Mouse (Mus musculus): Measurements from ENCODE around the gene Zfp62. TPM values are rescaled to one million over a fixed set of nuclear protein-coding genes. Genes with fewer than 3 reads are reported as not detected.
A peak's percentile ranks its signal among the peaks of the same experiment; 100 is the strongest.

The Zfp62 gene
- total and polyA plus RNA-seq, 3 experiments: 16.7 to 132 (median 31.8) TPM

DNA sequence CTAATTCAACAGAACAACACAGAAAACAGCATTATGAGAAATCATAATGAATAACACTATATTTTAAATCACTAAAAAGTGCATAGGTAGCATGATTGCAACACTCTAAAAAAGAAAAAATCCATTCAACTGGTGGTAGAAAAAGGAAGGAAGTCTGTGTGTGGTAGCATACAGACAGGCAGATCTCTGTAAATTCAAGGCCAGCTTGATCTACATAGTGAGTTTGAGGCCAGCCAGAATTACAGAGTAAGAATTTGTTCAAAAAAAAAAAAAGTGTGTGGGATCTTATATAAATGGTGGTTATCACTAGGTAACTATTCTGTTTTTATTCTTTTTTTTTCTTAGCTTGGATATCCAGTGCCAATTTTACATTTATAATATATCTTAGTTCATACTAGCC lies 1.9 kb upstream of the Zfp62 start:
- 0 out of 2 replicates have a peak, but pooled peaks have one; percentile 25 for TF ChIP-seq TBP (IDR thresholded peaks at IDR 0.05; ENCODE audit: low read depth, low read length)
- no peak for TF ChIP-seq POLR2A (IDR thresholded peaks at IDR 0.05; ENCODE audit: control insufficient read depth in 1 of 2, insufficient read depth in 1 of 2, low read depth in 1 of 2, low read length in 2 of 2, poor library complexity in 1 of 2)
- no peak for TF ChIP-seq KAT2A (conservative IDR thresholded peaks at IDR 0.05; ENCODE audit: low read depth, low read length)
- TF ChIP-seq USF2 (IDR thresholded peaks at IDR 0.05; ENCODE audit: borderline replicate concordance in 1 of 2, insufficient read depth in 1 of 2, low read depth in 1 of 2, low read length in 2 of 2): 0 out of 4 replicates have a peak, but pooled peaks of 1 of the 2 experiments have one; percentile 13
- TF ChIP-seq ZNF384 (IDR thresholded peaks at IDR 0.05; ENCODE audit: low read depth, low read length): peak; percentile 56; the same call in 1 of the 2 replicates
- H3K4me3 ChIP-seq (ENCODE audit: control insufficient read depth in 1 of 2, insufficient read depth in 1 of 2, low read depth in 2 of 2, low read length in 2 of 2): no peak overlapping the region
- no peak overlapping the region for H3K27ac ChIP-seq (ENCODE audit: control insufficient read depth, low read depth, low read length)
- peaks cover 10 to 24% of the 10 kb centered on the region in 2 experiments for H3K4me1 ChIP-seq (ENCODE audit: control insufficient read depth in 1 of 2, insufficient read depth in 2 of 2, low read length in 2 of 2)
- DNase-seq (ENCODE audit: low read depth, low spot score): peak; percentile 54
- H3K9ac ChIP-seq (ENCODE audit: control insufficient read depth, low read depth, low read length, poor library complexity, severe bottlenecking): no peak overlapping the region
- H3K27me3 ChIP-seq (ENCODE audit: control insufficient read depth in 1 of 2, insufficient read depth in 2 of 2, low read length in 2 of 2): no peaks in the 10 kb centered on the region
- H3K9me3 ChIP-seq (replicated peaks; ENCODE audit: insufficient read depth, low read length): no peaks in the 10 kb centered on the region
- peaks cover 31% of the 10 kb centered on the region for H3K79me2 ChIP-seq (ENCODE audit: control insufficient read depth, insufficient read depth, low read length, poor library complexity)
- peaks cover 0 to 26% of the 10 kb centered on the region in 2 experiments; a peak in 3 of 4 replicates for H3K36me3 ChIP-seq (ENCODE audit: control insufficient read depth in 1 of 2, insufficient read depth in 2 of 2, low read length in 2 of 2)

DNA sequence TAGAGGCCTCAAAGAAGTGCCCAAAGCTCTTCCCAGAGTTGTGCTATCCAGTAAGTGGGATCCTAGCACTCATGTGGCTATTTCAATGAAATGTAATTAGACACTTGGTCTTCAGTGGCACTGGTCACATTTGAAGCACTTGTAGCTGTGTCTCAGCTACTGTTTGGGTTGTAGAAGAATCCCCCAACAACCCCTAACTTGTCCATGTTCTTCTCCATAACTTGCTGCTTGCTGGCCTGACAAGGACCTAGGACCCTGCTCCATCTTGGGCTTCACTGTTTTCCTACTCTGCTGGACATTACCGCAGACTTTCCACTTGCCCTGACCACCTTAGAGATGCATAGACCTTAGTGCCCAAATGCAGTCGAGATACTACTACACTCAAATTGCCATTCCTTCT lies 1.0 kb upstream of the Zfp62 start:
- H3K27ac ChIP-seq (ENCODE audit: control insufficient read depth, low read depth, low read length): peak overlapping the region; percentile 94
- no peaks in the 10 kb centered on the region for H3K27me3 ChIP-seq (ENCODE audit: control insufficient read depth in 1 of 2, insufficient read depth in 2 of 2, low read length in 2 of 2)
- peak overlapping the region; percentile 93 for H3K9ac ChIP-seq (ENCODE audit: control insufficient read depth, low read depth, low read length, poor library complexity, severe bottlenecking)

DNA sequence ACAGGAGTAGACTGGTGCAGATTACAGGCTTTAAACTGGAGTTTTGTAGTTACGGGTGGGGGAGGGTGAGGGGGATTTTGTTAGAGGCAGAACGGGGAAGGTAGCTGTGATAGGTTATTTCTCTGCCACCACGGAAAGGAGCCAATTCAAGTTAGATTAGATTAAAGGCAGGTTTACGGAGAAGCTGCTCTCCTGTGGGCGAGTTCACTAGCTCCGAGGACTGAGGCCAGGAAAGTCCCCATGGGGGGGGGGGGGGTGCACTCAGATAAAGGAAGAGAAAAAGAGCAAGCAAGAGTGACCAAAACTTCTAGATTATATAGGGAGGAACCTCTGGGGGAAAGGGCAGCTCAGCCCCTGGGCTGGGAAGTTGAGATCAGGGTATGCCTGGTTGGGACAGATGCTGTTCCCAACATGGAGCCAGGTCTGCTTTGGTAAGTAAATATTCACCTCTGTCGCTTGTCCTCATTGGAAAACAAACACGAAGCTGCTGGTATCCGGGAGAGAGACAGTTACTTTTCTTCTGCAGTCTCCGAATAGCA lies 500 bp upstream of the Zfp62 start:
- peak; percentile 89 for DNase-seq (ENCODE audit: low read depth, low spot score)
- H3K4me1 ChIP-seq (ENCODE audit: control insufficient read depth in 1 of 2, insufficient read depth in 2 of 2, low read length in 2 of 2): peaks cover 16 to 38% of the 10 kb centered on the region in 2 experiments
- H3K36me3 ChIP-seq (ENCODE audit: control insufficient read depth in 1 of 2, insufficient read depth in 2 of 2, low read length in 2 of 2): peaks cover 2 to 40% of the 10 kb centered on the region in 2 experiments; a peak in 3 of 4 replicates
- TF ChIP-seq HCFC1 (IDR thresholded peaks at IDR 0.05; ENCODE audit: low read depth, low read length): peak; percentile 59; the same call in 1 of the 2 replicates
- no peak for TF ChIP-seq MYC (IDR thresholded peaks at IDR 0.05; ENCODE audit: low read depth, low read length)
- 0 out of 2 replicates have a peak, but pooled peaks have one; percentile 30 for TF ChIP-seq SMC3 (IDR thresholded peaks at IDR 0.05; ENCODE audit: low read depth, low read length)
- TF ChIP-seq SIN3A (IDR thresholded peaks at IDR 0.05; ENCODE audit: low read length): peak; percentile 81
- peak; percentile 77 for TF ChIP-seq TBP (IDR thresholded peaks at IDR 0.05; ENCODE audit: low read depth, low read length)
- TF ChIP-seq JUND (IDR thresholded peaks at IDR 0.05; ENCODE audit: low read depth, low read length): no peak
- peak; percentile 48; the same call in 1 of the 2 replicates for TF ChIP-seq E2F4 (IDR thresholded peaks at IDR 0.05; ENCODE audit: borderline replicate concordance, low read depth, low read length)
- TF ChIP-seq MAFK (IDR thresholded peaks at IDR 0.05; ENCODE audit: borderline replicate concordance, low read depth, low read length): peak; percentile 54; the same call in 1 of the 2 replicates
- no peak; the same call in 1 of the 2 replicates for TF ChIP-seq POLR2AphosphoS2 (IDR thresholded peaks at IDR 0.05; ENCODE audit: low read length)
- TF ChIP-seq MYB (IDR thresholded peaks at IDR 0.05; ENCODE audit: low read depth, low read length): no peak
- peak; percentile 60; the same call in 1 of the 2 replicates for TF ChIP-seq ELF1 (IDR thresholded peaks at IDR 0.05; ENCODE audit: low read depth, low read length)
- peak; percentile 93; the same call in 1 of the 2 replicates for TF ChIP-seq MAZ (IDR thresholded peaks at IDR 0.05; ENCODE audit: low read depth, low read length)
- peak; percentile 56; the same call in 1 of the 2 replicates for TF ChIP-seq ZKSCAN1 (IDR thresholded peaks at IDR 0.05; ENCODE audit: low read depth, low read length)
- no peak for TF ChIP-seq ZC3H11A (IDR thresholded peaks at IDR 0.05; ENCODE audit: low read depth, low read length)
- 0 out of 2 replicates have a peak, but pooled peaks have one; percentile 28 for TF ChIP-seq ZNF384 (IDR thresholded peaks at IDR 0.05; ENCODE audit: low read depth, low read length)
- no peak for TF ChIP-seq POLR2A (IDR thresholded peaks at IDR 0.05; ENCODE audit: control insufficient read depth in 1 of 2, insufficient read depth in 1 of 2, low read depth in 1 of 2, low read length in 2 of 2, poor library complexity in 1 of 2)
- TF ChIP-seq USF2 (IDR thresholded peaks at IDR 0.05; ENCODE audit: borderline replicate concordance in 1 of 2, insufficient read depth in 1 of 2, low read depth in 1 of 2, low read length in 2 of 2): no peak

More for the DNA sequence above, 1.0 kb upstream of the Zfp62 start:
- Histone ChIP-seq H3K4me3 (ENCODE audit: control insufficient read depth in 1 of 2, insufficient read depth in 1 of 2, low read depth in 2 of 2, low read length in 2 of 2) (peak overlapping the region; percentile 72 to 73), H3K79me2 (ENCODE audit: control insufficient read depth, insufficient read depth, low read length, poor library complexity) (peaks cover 39% of the 10 kb centered on the region), H3K36me3 (ENCODE audit: control insufficient read depth in 1 of 2, insufficient read depth in 2 of 2, low read length in 2 of 2) (peaks cover 2 to 35% of the 10 kb centered on the region in 2 experiments; a peak in 3 of 4 replicates), H3K9me3 (replicated peaks; ENCODE audit: insufficient read depth, low read length) (no peaks in the 10 kb centered on the region), H3K4me1 (ENCODE audit: control insufficient read depth in 1 of 2, insufficient read depth in 2 of 2, low read length in 2 of 2) (peaks cover 14 to 33% of the 10 kb centered on the region in 2 experiments)
- DNase-seq (ENCODE audit: low read depth, low spot score): no peak
- TF ChIP-seq MEF2A (IDR thresholded peaks at IDR 0.05; ENCODE audit: extremely low read depth, insufficient replicate concordance, low read depth, low read length, poor library complexity, severe bottlenecking) (no peak), POLR2A (IDR thresholded peaks at IDR 0.05; ENCODE audit: control insufficient read depth in 1 of 2, insufficient read depth in 1 of 2, low read depth in 1 of 2, low read length in 2 of 2, poor library complexity in 1 of 2) (no peak), CTCF (IDR thresholded peaks at IDR 0.05 in 2 of 3, conservative IDR thresholded peaks at IDR 0.05 in 1 of 3; ENCODE audit: control insufficient read depth in 1 of 3, insufficient read depth in 1 of 3, low read depth in 2 of 3, low read length in 3 of 3, poor library complexity in 1 of 3, severe bottlenecking in 1 of 3) (no peak), USF1 (IDR thresholded peaks at IDR 0.05; ENCODE audit: low read depth, low read length) (no peak), MYB (IDR thresholded peaks at IDR 0.05; ENCODE audit: low read depth, low read length) (no peak), TCF12 (IDR thresholded peaks at IDR 0.05; ENCODE audit: low read depth, low read length) (no peak), USF2 (IDR thresholded peaks at IDR 0.05; ENCODE audit: borderline replicate concordance in 1 of 2, insufficient read depth in 1 of 2, low read depth in 1 of 2, low read length in 2 of 2) (no peak), MAX (IDR thresholded peaks at IDR 0.05; ENCODE audit: low read length) (no peak), HCFC1 (IDR thresholded peaks at IDR 0.05; ENCODE audit: low read depth, low read length) (no peak), RCOR1 (IDR thresholded peaks at IDR 0.05; ENCODE audit: low read depth, low read length) (no peak), TAL1 (IDR thresholded peaks at IDR 0.05; ENCODE audit: low read length) (no peak)

More for the DNA sequence above, 500 bp upstream of the Zfp62 start:
- Histone ChIP-seq H3K4me3 (ENCODE audit: control insufficient read depth in 1 of 2, insufficient read depth in 1 of 2, low read depth in 2 of 2, low read length in 2 of 2) (peak overlapping the region; percentile 72 to 73), H3K79me2 (ENCODE audit: control insufficient read depth, insufficient read depth, low read length, poor library complexity) (peaks cover 43% of the 10 kb centered on the region), H3K27ac (ENCODE audit: control insufficient read depth, low read depth, low read length) (peak overlapping the region; percentile 94), H3K27me3 (ENCODE audit: control insufficient read depth in 1 of 2, insufficient read depth in 2 of 2, low read length in 2 of 2) (no peaks in the 10 kb centered on the region), H3K9me3 (replicated peaks; ENCODE audit: insufficient read depth, low read length) (no peaks in the 10 kb centered on the region), H3K9ac (ENCODE audit: control insufficient read depth, low read depth, low read length, poor library complexity, severe bottlenecking) (peak overlapping the region; percentile 93)
